Mouse (Mus musculus): ENCODE data around the gene Dohh. TPM values are rescaled to one million over a fixed set of nuclear protein-coding genes. Genes with fewer than 3 reads are reported as not detected.

Gene Dohh
- polyA plus RNA-seq, 1 experiment from 2014 or later: 55.2 TPM

- H3K27me3 ChIP-seq (replicated peaks; ENCODE audit: insufficient read depth, low read length): no peaks in the 10 kb centered on the region
- TF ChIP-seq EP300 (IDR thresholded peaks at IDR 0.05) (peak; percentile 43; the same call in 1 of the 2 replicates), CTCF (IDR thresholded peaks at IDR 0.05) (no peak)
- DNase-seq (ENCODE audit: low spot score) (no peak), ATAC-seq (no peak)
- WGBS: 49% methylated on average over 18 of the region's 18 CpGs
- H3K36me3 ChIP-seq (ENCODE audit: insufficient read depth, low read length): peaks cover 19% of the 10 kb centered on the region; the same call in 1 of the 2 replicates
- H3K4me1 ChIP-seq (ENCODE audit: insufficient read depth, low read depth, low read length): peaks cover 32% of the 10 kb centered on the region
- H3K27ac ChIP-seq (ENCODE audit: low read length): peak overlapping the region; percentile 26; the same call in 1 of the 2 replicates
- no peak overlapping the region; the same call in 1 of the 2 replicates for H3K4me2 ChIP-seq (replicated peaks; ENCODE audit: low read depth, low read length)
- no peak overlapping the region for H3K9ac ChIP-seq (replicated peaks; ENCODE audit: low read depth)
- H3K4me3 ChIP-seq (ENCODE audit: low read depth, low read length): no peak overlapping the region
- no peaks in the 10 kb centered on the region for H3K9me3 ChIP-seq (ENCODE audit: low read length)
These were observed 20.5 kb downstream of the Dohh start for GRCm38 (mm10) chr10:81404720-81405119.

DNA sequence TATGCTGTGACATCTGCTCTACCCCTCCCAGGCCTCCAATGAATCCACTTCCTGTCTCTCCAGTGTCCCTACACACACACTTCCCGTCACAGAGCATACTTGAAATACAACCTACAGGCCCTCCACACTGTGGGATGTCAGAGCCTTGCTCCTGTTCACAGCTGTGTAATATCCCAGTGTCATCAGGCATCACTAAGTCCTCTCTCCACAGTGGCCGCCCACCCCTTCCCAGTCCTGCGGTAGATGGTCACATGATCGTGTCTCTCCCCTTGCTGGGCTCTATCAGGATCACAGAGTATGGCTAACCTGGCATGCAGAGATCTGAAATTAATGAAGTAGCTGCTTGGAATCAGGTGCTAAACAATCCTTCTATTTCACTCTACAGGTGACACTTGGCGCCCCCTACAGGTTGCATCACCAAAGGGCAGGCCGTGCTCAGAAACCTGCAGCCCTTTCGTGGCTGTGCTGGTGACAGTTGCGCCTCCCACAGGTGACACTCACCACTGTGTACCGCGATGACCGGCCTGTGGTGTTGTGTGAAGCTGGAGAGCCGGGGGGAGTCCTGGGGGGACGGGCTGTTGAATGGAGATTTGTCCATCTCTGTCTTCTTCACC lies 21.5 kb downstream of the Dohh start:
- H3K4me2 ChIP-seq (replicated peaks; ENCODE audit: low read depth, low read length): no peak overlapping the region
- 48% methylated on average over 13 of the region's 13 CpGs for WGBS
- no peak overlapping the region; the same call in 1 of the 2 replicates for H3K27ac ChIP-seq (ENCODE audit: low read length)

GRCm38 (mm10) chr10:81406504-81407440 lies 22.5 kb downstream of the Dohh start:
- H3K9ac ChIP-seq (replicated peaks; ENCODE audit: low read depth): no peak overlapping the region
- DNase-seq (ENCODE audit: low spot score) (no peak), ATAC-seq (no peak)
- no peaks in the 10 kb centered on the region for H3K27me3 ChIP-seq (replicated peaks; ENCODE audit: insufficient read depth, low read length)
- TF ChIP-seq EP300 (IDR thresholded peaks at IDR 0.05) (no peak), CTCF (IDR thresholded peaks at IDR 0.05) (no peak)
- peak overlapping the region; percentile 45 for H3K4me2 ChIP-seq (replicated peaks; ENCODE audit: low read depth, low read length)
- H3K9me3 ChIP-seq (ENCODE audit: low read length): no peaks in the 10 kb centered on the region
- H3K4me1 ChIP-seq (ENCODE audit: insufficient read depth, low read depth, low read length): peaks cover 33% of the 10 kb centered on the region
- H3K4me3 ChIP-seq (ENCODE audit: low read depth, low read length): peak overlapping the region; percentile 25
- H3K27ac ChIP-seq (ENCODE audit: low read length): peak overlapping the region; percentile 51
- peaks cover 11% of the 10 kb centered on the region; the same call in 1 of the 2 replicates for H3K36me3 ChIP-seq (ENCODE audit: insufficient read depth, low read length)
- 45% methylated on average over 24 of the region's 24 CpGs for WGBS

More for the DNA sequence above, 21.5 kb downstream of the Dohh start:
- Histone ChIP-seq H3K9me3 (ENCODE audit: low read length) (no peaks in the 10 kb centered on the region), H3K36me3 (ENCODE audit: insufficient read depth, low read length) (peaks cover 11% of the 10 kb centered on the region; the same call in 1 of the 2 replicates), H3K9ac (replicated peaks; ENCODE audit: low read depth) (no peak overlapping the region), H3K4me1 (ENCODE audit: insufficient read depth, low read depth, low read length) (peaks cover 32% of the 10 kb centered on the region), H3K27me3 (replicated peaks; ENCODE audit: insufficient read depth, low read length) (no peaks in the 10 kb centered on the region), H3K4me3 (ENCODE audit: low read depth, low read length) (no peak overlapping the region)
- peak; percentile 80 for TF ChIP-seq CTCF (IDR thresholded peaks at IDR 0.05)
- 0 out of 2 replicates have a peak, but pooled peaks have one; percentile 13 for TF ChIP-seq EP300 (IDR thresholded peaks at IDR 0.05)
- ATAC-seq (no peak), DNase-seq (ENCODE audit: low spot score) (no peak)

GRCm38 (mm10) chr10:81407539-81408423 lies 23.6 kb downstream of the Dohh start:
- Histone ChIP-seq H3K9me3 (ENCODE audit: low read length) (no peaks in the 10 kb centered on the region), H3K27ac (ENCODE audit: low read length) (peak overlapping the region; percentile 57), H3K4me1 (ENCODE audit: insufficient read depth, low read depth, low read length) (peaks cover 36% of the 10 kb centered on the region), H3K4me3 (ENCODE audit: low read depth, low read length) (peak overlapping the region; percentile 25), H3K27me3 (replicated peaks; ENCODE audit: insufficient read depth, low read length) (no peaks in the 10 kb centered on the region), H3K4me2 (replicated peaks; ENCODE audit: low read depth, low read length) (peak overlapping the region; percentile 45), H3K36me3 (ENCODE audit: insufficient read depth, low read length) (peaks cover 11% of the 10 kb centered on the region; the same call in 1 of the 2 replicates), H3K9ac (replicated peaks; ENCODE audit: low read depth) (no peak overlapping the region)
- ATAC-seq (peak; percentile 41), DNase-seq (ENCODE audit: low spot score) (peak; percentile 94)
- TF ChIP-seq CTCF (IDR thresholded peaks at IDR 0.05): peak; percentile 28; the same call in 1 of the 2 replicates
- no peak; the same call in 1 of the 2 replicates for TF ChIP-seq EP300 (IDR thresholded peaks at IDR 0.05)
- WGBS: 23% methylated on average over 31 of the region's 31 CpGs

DNA sequence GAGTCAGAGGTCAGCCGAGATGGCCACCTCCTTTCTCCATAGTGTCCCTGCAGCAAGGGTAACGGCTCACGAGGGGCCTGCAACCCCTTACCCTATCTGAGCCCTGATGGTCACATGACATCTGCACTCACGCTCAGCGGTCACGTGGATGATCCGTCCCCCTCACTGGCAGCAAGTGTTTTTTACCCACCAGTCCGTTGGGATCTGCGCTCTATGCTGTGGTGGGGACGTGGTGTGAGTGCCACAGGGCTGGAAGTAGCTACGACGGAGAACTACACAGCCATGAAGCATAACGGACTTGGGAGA lies 24.1 kb downstream of the Dohh start:
- Histone ChIP-seq H3K4me2 (replicated peaks; ENCODE audit: low read depth, low read length) (no peak overlapping the region), H3K27me3 (replicated peaks; ENCODE audit: insufficient read depth, low read length) (no peaks in the 10 kb centered on the region), H3K9ac (replicated peaks; ENCODE audit: low read depth) (no peak overlapping the region), H3K4me3 (ENCODE audit: low read depth, low read length) (no peak overlapping the region), H3K36me3 (ENCODE audit: insufficient read depth, low read length) (peaks cover 11% of the 10 kb centered on the region; the same call in 1 of the 2 replicates), H3K4me1 (ENCODE audit: insufficient read depth, low read depth, low read length) (peaks cover 40% of the 10 kb centered on the region), H3K27ac (ENCODE audit: low read length) (peak overlapping the region; percentile 57), H3K9me3 (ENCODE audit: low read length) (no peaks in the 10 kb centered on the region)
- WGBS: 62% methylated on average over 13 of the region's 13 CpGs
- TF ChIP-seq EP300 (IDR thresholded peaks at IDR 0.05) (no peak), CTCF (IDR thresholded peaks at IDR 0.05) (no peak)
- ATAC-seq (no peak), DNase-seq (ENCODE audit: low spot score) (peak; percentile 7)
